Mouse (Mus musculus): Measurements from ENCODE around the gene Sh3pxd2a.
A peak's percentile ranks its signal among the peaks of the same experiment; 100 is the strongest.

DNA sequence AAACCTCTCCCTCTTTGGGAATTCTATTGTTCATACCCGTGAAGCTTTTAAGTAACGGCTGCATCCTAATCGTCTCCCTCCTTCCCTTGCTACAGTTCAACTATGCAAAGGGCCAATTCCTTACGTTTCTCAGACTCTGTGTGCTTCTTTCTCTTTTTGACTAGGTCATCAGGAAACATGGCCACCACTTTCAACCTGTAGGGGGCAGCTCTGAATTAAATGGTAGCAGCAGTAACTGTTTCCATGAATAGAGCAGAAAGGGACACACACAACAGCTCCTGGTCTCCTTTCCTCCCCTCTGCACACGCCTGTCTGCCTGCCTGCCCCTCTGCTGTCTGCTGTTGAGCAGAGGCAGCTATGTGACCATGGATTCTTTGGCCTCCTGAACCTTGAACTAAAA lies 138.3 kb downstream of the Sh3pxd2a start:
- TF ChIP-seq CTCF (conservative IDR thresholded peaks at IDR 0.05 in 1 of 2, IDR thresholded peaks at IDR 0.05 in 1 of 2; ENCODE audit: low read depth in 2 of 2, low read length in 2 of 2) (peak; percentile 55 to 69), NELFE (IDR thresholded peaks at IDR 0.05; ENCODE audit: low read depth, low read length) (no peak), UBTF (IDR thresholded peaks at IDR 0.05; ENCODE audit: low read depth, low read length) (no peak), EP300 (IDR thresholded peaks at IDR 0.05; ENCODE audit: low read length) (no peak), NRF1 (IDR thresholded peaks at IDR 0.05; ENCODE audit: low read depth, low read length) (no peak), ETS1 (conservative IDR thresholded peaks at IDR 0.05; ENCODE audit: low read depth, low read length) (no peak), SIN3A (IDR thresholded peaks at IDR 0.05; ENCODE audit: low read length) (no peak), MAZ (IDR thresholded peaks at IDR 0.05; ENCODE audit: low read depth, low read length) (no peak), POLR2A (IDR thresholded peaks at IDR 0.05; ENCODE audit: low read depth, low read length) (no peak), TBP (conservative IDR thresholded peaks at IDR 0.05; ENCODE audit: low read depth, low read length) (no peak), RCOR1 (conservative IDR thresholded peaks at IDR 0.05; ENCODE audit: low read depth, low read length) (no peak), CHD2 (IDR thresholded peaks at IDR 0.05; ENCODE audit: low read length) (no peak), ZC3H11A (IDR thresholded peaks at IDR 0.05; ENCODE audit: low read depth, low read length) (no peak), POLR2AphosphoS2 (IDR thresholded peaks at IDR 0.05; ENCODE audit: low read depth, low read length) (no peak)

Measured in CH12.LX (cell line).